Mouse (Mus musculus) C2C12 (cell line): ENCODE results near the gene Siglece. TPM values are rescaled to one million over a fixed set of nuclear protein-coding genes. Genes with fewer than 3 reads are reported as not detected.
A peak's percentile ranks its signal among the peaks of the same experiment; 100 is the strongest.
"Not testable (repeated sequence)": the region's sequence is repeated elsewhere in the genome, so short reads cannot be mapped to it uniquely, and the experiment has no call there.

Source experiments
- H3K27me3 ChIP-seq: one replicate; pipeline ENCODE4 v1.6.1; 2011; ENCODE audit not compliant: control insufficient read depth, insufficient read depth, insufficient read length
- H3K36me3 ChIP-seq: one replicate; pipeline ENCODE4 v1.6.1; 2011; ENCODE audit not compliant: control insufficient read depth, insufficient read depth
- H3K4me3 ChIP-seq: one replicate; pipeline ENCODE4 v1.5.1; 2011; ENCODE audit warnings: mild to moderate bottlenecking, control low read depth; ENCODE audit not compliant: poor library complexity, insufficient read depth, severe bottlenecking
- H3K79me2 ChIP-seq: one replicate; pipeline ENCODE4 v1.6.1; 2011; ENCODE audit not compliant: control insufficient read depth, insufficient read depth
- H3K79me3 ChIP-seq: one replicate; pipeline ENCODE4 v1.6.1; 2011; ENCODE audit warnings: low read depth, control low read depth
- H3ac ChIP-seq: one replicate; pipeline ENCODE3; 2011; ENCODE audit warnings: low read depth; ENCODE audit not compliant: control insufficient read depth, insufficient read length
- CEBPB ChIP-seq: IDR thresholded peaks from one replicate; pipeline ENCODE4 v1.6.1; 2011; ENCODE audit warnings: low read depth, mild to moderate bottlenecking, control low read depth, moderate library complexity
- CTCF ChIP-seq: IDR thresholded peaks from one replicate; pipeline ENCODE4 v1.5.1; 2011; ENCODE audit not compliant: control insufficient read depth, insufficient read depth, insufficient read length
- FOSL1 ChIP-seq: IDR thresholded peaks from one replicate; pipeline ENCODE4 v1.8.0; 2011; ENCODE audit warnings: mild to moderate bottlenecking, low read length; ENCODE audit not compliant: poor library complexity, insufficient read depth, severe bottlenecking
- MAX ChIP-seq: IDR thresholded peaks from one replicate; pipeline ENCODE4 v1.6.1; 2011; ENCODE audit warnings: mild to moderate bottlenecking, control low read depth
- MYOD1 ChIP-seq: IDR thresholded peaks from one replicate; pipeline ENCODE4 v1.6.1; 2011; ENCODE audit warnings: low read depth; ENCODE audit not compliant: control insufficient read depth, insufficient read length
- MYOG ChIP-seq: IDR thresholded peaks from one replicate; pipeline ENCODE4 v1.6.1; 2011; ENCODE audit not compliant: control insufficient read depth, insufficient read length; ENCODE audit errors: extremely low read depth
- USF1 ChIP-seq: IDR thresholded peaks from one replicate; pipeline ENCODE4 v1.6.1; 2011; ENCODE audit warnings: low read depth, mild to moderate bottlenecking, control low read depth, moderate library complexity
- long read RNA-seq, 2 experiments: library from polyadenylated mRNA; unstranded; transcript quantifications; one replicate each; pipeline ENCODE4 v2.0.0; 2019 to 2020
- polyA plus RNA-seq: library from polyadenylated mRNA; unstranded; fragments of >200 nt; fragmentation: generic; extraction: Trizol; gene quantifications from one replicate; pipeline ENCODE4 v1.2.1, GENCODE M21; 2012; ENCODE audit warnings: missing spikeins

The Siglece gene
- polyA plus RNA-seq, result not detected
- long read RNA-seq, experiment 1, result 0 reads
- long read RNA-seq, experiment 2, result 0 reads

- Histone ChIP-seq H3ac (no peak within 1 kb of the TSS), H3K79me3 (no peaks in the 10 kb centered on the region), H3K79me2 (no peaks in the 10 kb centered on the region), H3K36me3 (no peaks in the 10 kb centered on the region), H3K4me3 (no peak within 1 kb of the TSS), H3K27me3 (peaks cover 21% of the 10 kb centered on the region)
- TF ChIP-seq MYOG (no peak), FOSL1 (no peak), CEBPB (no peak), MAX (no peak), USF1 (no peak), MYOD1 (no peak), CTCF (no peak)
Measured at GRCm38 (mm10) chr7:43660002-43660401, at the start of gene Siglece. Gene Siglece, minus strand, starts transcription at chr7:43660161.

GRCm38 (mm10) chr7:43690118-43690517 is 30.2 kb upstream of the Siglece start, which contains the start of gene Klk14:
Gene Klk14, plus strand, starts transcription at chr7:43690418.
- H3K79me3 ChIP-seq, result no peaks in the 10 kb centered on the region
- no peak within 1 kb of the TSS for H3K4me3 ChIP-seq
- H3K36me3 ChIP-seq, result no peaks in the 10 kb centered on the region
- H3ac ChIP-seq, result no peak within 1 kb of the TSS
- TF ChIP-seq FOSL1 (no peak), MYOD1 (no peak), CTCF (no peak), MYOG (no peak), MAX (no peak), USF1 (no peak), CEBPB (no peak)
- no peaks in the 10 kb centered on the region for H3K79me2 ChIP-seq
- H3K27me3 ChIP-seq, result peaks cover 9% of the 10 kb centered on the region

- no peaks in the 10 kb centered on the region for H3K79me3 ChIP-seq
- H3K4me3 ChIP-seq, result no peak overlapping the region
- no peaks in the 10 kb centered on the region for H3K79me2 ChIP-seq
Measured at GRCm38 (mm10) chr7:43685088-43685487, 25.1 kb upstream of the Siglece start.

GRCm38 (mm10) chr7:43682511-43682910 is 22.6 kb upstream of the Siglece start:
- not testable (repeated sequence) for H3K36me3 ChIP-seq, H3ac ChIP-seq, H3K79me3 ChIP-seq, H3K27me3 ChIP-seq, H3K79me2 ChIP-seq, H3K4me3 ChIP-seq

More at GRCm38 (mm10) chr7:43685088-43685487, 25.1 kb upstream of the Siglece start:
- H3K36me3 ChIP-seq, result no peaks in the 10 kb centered on the region
- no peak overlapping the region for H3ac ChIP-seq
- TF ChIP-seq MYOD1 (no peak), MYOG (no peak), CEBPB (no peak), CTCF (no peak), MAX (no peak), FOSL1 (no peak), USF1 (no peak)
- H3K27me3 ChIP-seq, result peaks cover 9% of the 10 kb centered on the region

GRCm38 (mm10) chr7:43680960-43681359 is 21.0 kb upstream of the Siglece start:
- Histone ChIP-seq H3ac (no peak overlapping the region), H3K79me3 (no peaks in the 10 kb centered on the region), H3K4me3 (no peak overlapping the region), H3K27me3 (peaks cover 6% of the 10 kb centered on the region), H3K79me2 (no peaks in the 10 kb centered on the region), H3K36me3 (peaks cover 14% of the 10 kb centered on the region)
- TF ChIP-seq MYOG (no peak), CTCF (peak; percentile 59)

- H3K36me3 ChIP-seq, result peaks cover 18% of the 10 kb centered on the region
- TF ChIP-seq CEBPB, result no peak
- H3K4me3 ChIP-seq, result no peak overlapping the region
- no peak overlapping the region for H3ac ChIP-seq
- peaks cover 2% of the 10 kb centered on the region for H3K79me3 ChIP-seq
- peaks cover 15% of the 10 kb centered on the region for H3K79me2 ChIP-seq
- no peaks in the 10 kb centered on the region for H3K27me3 ChIP-seq
Measured at GRCm38 (mm10) chr7:43678517-43678916, 18.6 kb upstream of the Siglece start.
